Mouse (Mus musculus) forebrain, embryonic 12.5 days (tissue): ENCODE measurements at regions not wholly inside any gene's neighbourhood (a gene's known extent, or its start where the extent isn't known, plus 50 kb on each side); places are given as distances from the start of the nearest gene placed in this dataset.
"Not testable (repeated sequence)": the region's sequence is repeated elsewhere in the genome, so short reads cannot be mapped to it uniquely, and the experiment has no call there.

Experiments
- ATAC-seq: fragments of 200-750 bp; cut with Nextera tagmentation; 2 replicates; pipeline ENCODE4 v1.8.0; 2017; ENCODE audit warnings: moderate TSS enrichment; ENCODE audit not compliant: low FRiP score
- H3K27ac ChIP-seq: fragments of 300-500 bp; sonication (generic); 2 replicates; pipeline ENCODE4 v1.5.1; 2016; ENCODE audit warnings: mild to moderate bottlenecking
- H3K27me3 ChIP-seq: fragments of 300-500 bp; sonication (generic); 2 replicates; pipeline ENCODE4 v1.6.1; 2016; ENCODE audit warnings: mild to moderate bottlenecking
- H3K36me3 ChIP-seq: fragments of 300-500 bp; sonication (generic); replicated peaks from 2 replicates; pipeline ENCODE4 v1.6.1; 2016; ENCODE audit warnings: mild to moderate bottlenecking
- H3K4me1 ChIP-seq: fragments of 300-500 bp; sonication (generic); 2 replicates; pipeline ENCODE4 v1.6.1; 2016
- H3K4me2 ChIP-seq: fragments of 300-500 bp; sonication (generic); 2 replicates; pipeline ENCODE4 v1.6.1; 2016; ENCODE audit warnings: mild to moderate bottlenecking, moderate library complexity
- H3K4me3 ChIP-seq: fragments of 300-500 bp; sonication (generic); replicated peaks from 2 replicates; pipeline ENCODE4 v1.5.1; 2016; ENCODE audit warnings: mild to moderate bottlenecking
- H3K9ac ChIP-seq: fragments of 300-500 bp; sonication (generic); 2 replicates; pipeline ENCODE4 v1.6.1; 2016; ENCODE audit warnings: mild to moderate bottlenecking
- H3K9me3 ChIP-seq: fragments of 300-500 bp; sonication (generic); 2 replicates; pipeline ENCODE4 v1.6.1; 2016
- WGBS: fragments of 180-500 bp; shearing (Covaris S2); methylation state at CpG from one replicate; pipeline ENCODE4 v1.1.7; 2016; 5-methylcytosine and 5-hydroxymethylcytosine counted together

GRCm38 (mm10) chr10:99353541-99354292 lies 90.7 kb downstream of the Dusp6 start:
- 43% methylated on average over 18 of the region's 18 CpGs for WGBS

GRCm38 (mm10) chr10:99354352-99354751 lies 91.3 kb downstream of the Dusp6 start:
- H3K27me3 ChIP-seq, result no peaks in the 10 kb centered on the region
- H3K9me3 ChIP-seq, result no peaks in the 10 kb centered on the region
- no peak overlapping the region for H3K4me2 ChIP-seq
- 88% methylated on average over 2 of the region's 2 CpGs for WGBS
- H3K4me3 ChIP-seq, result no peak overlapping the region
- H3K9ac ChIP-seq, result no peak overlapping the region
- no peak for ATAC-seq
- no peak overlapping the region for H3K27ac ChIP-seq
- no peaks in the 10 kb centered on the region for H3K36me3 ChIP-seq
- peaks cover 7% of the 10 kb centered on the region; the same call in 1 of the 2 replicates for H3K4me1 ChIP-seq

More at GRCm38 (mm10) chr10:99353541-99354292, 90.7 kb downstream of the Dusp6 start:
- Histone ChIP-seq H3K27ac (no peak overlapping the region), H3K36me3 (no peaks in the 10 kb centered on the region), H3K4me2 (no peak overlapping the region), H3K9ac (no peak overlapping the region), H3K4me3 (no peak overlapping the region), H3K4me1 (peaks cover 7% of the 10 kb centered on the region; the same call in 1 of the 2 replicates), H3K9me3 (no peaks in the 10 kb centered on the region), H3K27me3 (no peaks in the 10 kb centered on the region)
- ATAC-seq, result no peak

GRCm38 (mm10) chr10:99355303-99355702 lies 92.3 kb downstream of the Dusp6 start:
- H3K4me1 ChIP-seq, result peaks cover 7% of the 10 kb centered on the region; the same call in 1 of the 2 replicates
- H3K27me3 ChIP-seq, result no peaks in the 10 kb centered on the region
- 90% methylated on average over 4 of the region's 4 CpGs for WGBS
- no peaks in the 10 kb centered on the region for H3K9me3 ChIP-seq
- H3K4me2 ChIP-seq, result no peak overlapping the region
- no peak overlapping the region for H3K27ac ChIP-seq
- no peak for ATAC-seq
- no peak overlapping the region for H3K9ac ChIP-seq
- no peaks in the 10 kb centered on the region for H3K36me3 ChIP-seq
- H3K4me3 ChIP-seq, result no peak overlapping the region

- no peak for ATAC-seq
- peaks cover 7% of the 10 kb centered on the region; the same call in 1 of the 2 replicates for H3K4me1 ChIP-seq
- H3K4me2 ChIP-seq, result no peak overlapping the region
- H3K27me3 ChIP-seq, result peaks cover 2% of the 10 kb centered on the region; the same call in 1 of the 2 replicates
- H3K9me3 ChIP-seq, result no peaks in the 10 kb centered on the region
- H3K4me3 ChIP-seq, result no peak overlapping the region
- 82% methylated on average over 5 of the region's 5 CpGs for WGBS
- H3K27ac ChIP-seq, result no peak overlapping the region
- no peak overlapping the region for H3K9ac ChIP-seq
- H3K36me3 ChIP-seq, result no peaks in the 10 kb centered on the region
Observed at GRCm38 (mm10) chr10:99356221-99356620, 93.2 kb downstream of the Dusp6 start.

- no peaks in the 10 kb centered on the region for H3K36me3 ChIP-seq
- H3K27me3 ChIP-seq, result peaks cover 5% of the 10 kb centered on the region; the same call in 1 of the 2 replicates
- H3K27ac ChIP-seq, result no peak overlapping the region
- H3K9ac ChIP-seq, result no peak overlapping the region
- no peak overlapping the region for H3K4me2 ChIP-seq
- H3K9me3 ChIP-seq, result no peaks in the 10 kb centered on the region
- ATAC-seq, result no peak
- 77% methylated on average over 3 of the region's 3 CpGs for WGBS
- no peak overlapping the region for H3K4me3 ChIP-seq
- H3K4me1 ChIP-seq, result peaks cover 7% of the 10 kb centered on the region; the same call in 1 of the 2 replicates
Observed at GRCm38 (mm10) chr10:99356883-99357282, 93.9 kb downstream of the Dusp6 start.

GRCm38 (mm10) chr10:99357347-99357746 lies 94.3 kb downstream of the Dusp6 start:
- no peak overlapping the region for H3K9ac ChIP-seq
- peaks cover 7% of the 10 kb centered on the region; the same call in 1 of the 2 replicates for H3K4me1 ChIP-seq
- ATAC-seq, result no peak
- H3K36me3 ChIP-seq, result no peaks in the 10 kb centered on the region
- H3K27me3 ChIP-seq, result peaks cover 5% of the 10 kb centered on the region; the same call in 1 of the 2 replicates
- WGBS, result 83% methylated on average over 4 of the region's 4 CpGs
- no peaks in the 10 kb centered on the region for H3K9me3 ChIP-seq
- H3K27ac ChIP-seq, result no peak overlapping the region
- no peak overlapping the region for H3K4me2 ChIP-seq
- H3K4me3 ChIP-seq, result no peak overlapping the region

- H3K9ac ChIP-seq, result no peak overlapping the region
- H3K4me1 ChIP-seq, result peaks cover 7% of the 10 kb centered on the region; the same call in 1 of the 2 replicates
- H3K4me2 ChIP-seq, result no peak overlapping the region
- H3K27me3 ChIP-seq, result peaks cover 5% of the 10 kb centered on the region; the same call in 1 of the 2 replicates
- no peak for ATAC-seq
- H3K4me3 ChIP-seq, result no peak overlapping the region
- no peaks in the 10 kb centered on the region for H3K36me3 ChIP-seq
- 86% methylated on average over 1 of the region's 1 CpGs for WGBS
- H3K9me3 ChIP-seq, result no peaks in the 10 kb centered on the region
- H3K27ac ChIP-seq, result no peak overlapping the region
Observed at GRCm38 (mm10) chr10:99358256-99358655, 95.2 kb downstream of the Dusp6 start.

GRCm38 (mm10) chr10:99359439-99359866 lies 96.4 kb downstream of the Dusp6 start:
- H3K36me3 ChIP-seq, result no peaks in the 10 kb centered on the region
- no peak overlapping the region for H3K9ac ChIP-seq
- H3K9me3 ChIP-seq, result no peaks in the 10 kb centered on the region
- ATAC-seq, result peak; percentile 86
- H3K27ac ChIP-seq, result no peak overlapping the region
- no peak overlapping the region for H3K4me2 ChIP-seq
- no peaks in the 10 kb centered on the region; the same call in 1 of the 2 replicates for H3K4me1 ChIP-seq
- WGBS, result 2% methylated on average over 2 of the region's 2 CpGs
- no peak overlapping the region for H3K4me3 ChIP-seq
- peaks cover 5% of the 10 kb centered on the region; the same call in 1 of the 2 replicates for H3K27me3 ChIP-seq

- not testable (repeated sequence) for H3K4me3 ChIP-seq, ATAC-seq, H3K9me3 ChIP-seq, H3K9ac ChIP-seq, H3K27me3 ChIP-seq, H3K4me2 ChIP-seq, H3K36me3 ChIP-seq, H3K4me1 ChIP-seq, H3K27ac ChIP-seq
- WGBS, result 54% methylated on average over 10 of the region's 10 CpGs
Observed at GRCm38 (mm10) chr10:99360601-99361000, 97.6 kb downstream of the Dusp6 start.

- H3K36me3 ChIP-seq, result no peaks in the 10 kb centered on the region
- H3K9ac ChIP-seq, result no peak overlapping the region
- no peak for ATAC-seq
- H3K4me3 ChIP-seq, result no peak overlapping the region
- no peaks in the 10 kb centered on the region for H3K9me3 ChIP-seq
- no peak overlapping the region for H3K27ac ChIP-seq
- peaks cover 3% of the 10 kb centered on the region; the same call in 1 of the 2 replicates for H3K27me3 ChIP-seq
- no peaks in the 10 kb centered on the region for H3K4me1 ChIP-seq
- WGBS, result 88% methylated on average over 7 of the region's 7 CpGs
- H3K4me2 ChIP-seq, result no peak overlapping the region
Observed at GRCm38 (mm10) chr10:99366162-99366561, 103.1 kb downstream of the Dusp6 start.

- Histone ChIP-seq H3K9me3 (no peaks in the 10 kb centered on the region), H3K27me3 (no peaks in the 10 kb centered on the region), H3K27ac (no peak overlapping the region), H3K4me3 (no peak overlapping the region), H3K4me2 (no peak overlapping the region), H3K4me1 (no peaks in the 10 kb centered on the region), H3K9ac (no peak overlapping the region), H3K36me3 (no peaks in the 10 kb centered on the region)
- WGBS, result 47% methylated on average over 6 of the region's 6 CpGs
- ATAC-seq, result no peak
Observed at GRCm38 (mm10) chr10:99367757-99368156, 104.7 kb downstream of the Dusp6 start.

- 57% methylated on average over 5 of the region's 5 CpGs for WGBS
- ATAC-seq, result no peak
- H3K4me3 ChIP-seq, result no peak overlapping the region
Observed at GRCm38 (mm10) chr10:99375101-99375500, 112.1 kb downstream of the Dusp6 start.

GRCm38 (mm10) chr10:99376430-99376829 lies 113.4 kb downstream of the Dusp6 start:
- no peak overlapping the region for H3K9ac ChIP-seq
- 76% methylated on average over 8 of the region's 8 CpGs for WGBS
- no peak overlapping the region for H3K4me3 ChIP-seq
- no peak for ATAC-seq
- no peak overlapping the region for H3K4me2 ChIP-seq
- H3K27ac ChIP-seq, result no peak overlapping the region
- no peaks in the 10 kb centered on the region for H3K9me3 ChIP-seq
- H3K4me1 ChIP-seq, result no peaks in the 10 kb centered on the region
- no peaks in the 10 kb centered on the region for H3K27me3 ChIP-seq
- no peaks in the 10 kb centered on the region for H3K36me3 ChIP-seq

More at GRCm38 (mm10) chr10:99375101-99375500, 112.1 kb downstream of the Dusp6 start:
- Histone ChIP-seq H3K9ac (no peak overlapping the region), H3K27ac (no peak overlapping the region), H3K4me2 (no peak overlapping the region), H3K27me3 (no peaks in the 10 kb centered on the region), H3K36me3 (no peaks in the 10 kb centered on the region), H3K4me1 (no peaks in the 10 kb centered on the region), H3K9me3 (no peaks in the 10 kb centered on the region)
